Mouse (Mus musculus) limb, embryonic 11.5 days (tissue): ENCODE measurements around the gene Hk1. TPM values are rescaled to one million over a fixed set of nuclear protein-coding genes. Genes with fewer than 3 reads are reported as not detected.
A peak's percentile ranks its signal among the peaks of the same experiment; 100 is the strongest.

ENCODE experiments used
- ATAC-seq: fragments of 200-750 bp; cut with Nextera tagmentation; 2 replicates; pipeline ENCODE4 v1.8.0; 2017; ENCODE audit warnings: low read depth; ENCODE audit not compliant: insufficient number of reproducible peaks, low FRiP score, low TSS enrichment
- DNase-seq: peaks from one replicate; pipeline ENCODE4 v3.0.0-alpha.2; 2015; ENCODE audit warnings: low spot score
- H3K27ac ChIP-seq: fragments of 300-500 bp; sonication (generic); replicated peaks from 2 replicates; pipeline ENCODE4 v1.5.1; 2014; ENCODE audit warnings: low read depth, mild to moderate bottlenecking, low read length
- H3K27me3 ChIP-seq: fragments of 300-500 bp; sonication (generic); 2 replicates; pipeline ENCODE4 v1.6.1; 2014; ENCODE audit warnings: mild to moderate bottlenecking, low read length, mixed read lengths; ENCODE audit not compliant: control insufficient read depth, insufficient read depth
- H3K36me3 ChIP-seq: fragments of 300-500 bp; sonication (generic); 2 replicates; pipeline ENCODE4 v1.6.1; 2014; ENCODE audit warnings: mild to moderate bottlenecking, low read length, moderate library complexity, mixed read lengths; ENCODE audit not compliant: control insufficient read depth, insufficient read depth
- H3K4me1 ChIP-seq: fragments of 300-500 bp; sonication (generic); 2 replicates; pipeline ENCODE4 v1.6.1; 2014; ENCODE audit warnings: low read length, mixed read lengths; ENCODE audit not compliant: control insufficient read depth, insufficient read depth
- H3K4me2 ChIP-seq: fragments of 300-500 bp; sonication (generic); 2 replicates; pipeline ENCODE4 v1.6.1; 2014; ENCODE audit warnings: low read depth, mild to moderate bottlenecking, moderate library complexity; ENCODE audit not compliant: severe bottlenecking
- H3K4me3 ChIP-seq: fragments of 300-500 bp; sonication (generic); 2 replicates; pipeline ENCODE4 v1.5.1; 2014; ENCODE audit warnings: low read depth, low read length
- H3K9ac ChIP-seq: fragments of 300-500 bp; sonication (generic); 2 replicates; pipeline ENCODE4 v1.6.1; 2014; ENCODE audit warnings: mild to moderate bottlenecking, low read length
- H3K9me3 ChIP-seq: fragments of 300-500 bp; sonication (generic); 2 replicates; pipeline ENCODE4 v1.6.1; 2016; ENCODE audit warnings: low read length; ENCODE audit not compliant: control insufficient read depth
- WGBS: fragments of 180-500 bp; shearing (Covaris S2); extraction: QIAGEN DNeasy Blood & Tissue Kit; methylation state at CpG from one replicate; pipeline ENCODE4 v1.1.7; 2014; 5-methylcytosine and 5-hydroxymethylcytosine counted together
- polyA plus RNA-seq: library from polyadenylated mRNA; unstranded; fragments of >200 nt; fragmentation: Nextera tagmentation; extraction: Ambion mirVana; gene quantifications from 2 replicates; pipeline ENCODE4 v1.2.1, GENCODE M21; 2014

The Hk1 gene
- polyA plus RNA-seq, 1 experiment from 2014 or later = 22.4 TPM

GRCm38 (mm10) chr10:62412906-62413605 is 33.3 kb upstream of the Hk1 start:
- 14% methylated on average over 8 of the region's 8 CpGs for WGBS
- Histone ChIP-seq H3K9ac (no peak overlapping the region), H3K4me2 (no peak overlapping the region), H3K36me3 (no peaks in the 10 kb centered on the region), H3K4me1 (peaks cover 5% of the 10 kb centered on the region; the same call in 1 of the 2 replicates), H3K9me3 (no peaks in the 10 kb centered on the region), H3K4me3 (no peak overlapping the region), H3K27ac (no peak overlapping the region), H3K27me3 (no peaks in the 10 kb centered on the region)
- DNase-seq (no peak), ATAC-seq (no peak)

DNA sequence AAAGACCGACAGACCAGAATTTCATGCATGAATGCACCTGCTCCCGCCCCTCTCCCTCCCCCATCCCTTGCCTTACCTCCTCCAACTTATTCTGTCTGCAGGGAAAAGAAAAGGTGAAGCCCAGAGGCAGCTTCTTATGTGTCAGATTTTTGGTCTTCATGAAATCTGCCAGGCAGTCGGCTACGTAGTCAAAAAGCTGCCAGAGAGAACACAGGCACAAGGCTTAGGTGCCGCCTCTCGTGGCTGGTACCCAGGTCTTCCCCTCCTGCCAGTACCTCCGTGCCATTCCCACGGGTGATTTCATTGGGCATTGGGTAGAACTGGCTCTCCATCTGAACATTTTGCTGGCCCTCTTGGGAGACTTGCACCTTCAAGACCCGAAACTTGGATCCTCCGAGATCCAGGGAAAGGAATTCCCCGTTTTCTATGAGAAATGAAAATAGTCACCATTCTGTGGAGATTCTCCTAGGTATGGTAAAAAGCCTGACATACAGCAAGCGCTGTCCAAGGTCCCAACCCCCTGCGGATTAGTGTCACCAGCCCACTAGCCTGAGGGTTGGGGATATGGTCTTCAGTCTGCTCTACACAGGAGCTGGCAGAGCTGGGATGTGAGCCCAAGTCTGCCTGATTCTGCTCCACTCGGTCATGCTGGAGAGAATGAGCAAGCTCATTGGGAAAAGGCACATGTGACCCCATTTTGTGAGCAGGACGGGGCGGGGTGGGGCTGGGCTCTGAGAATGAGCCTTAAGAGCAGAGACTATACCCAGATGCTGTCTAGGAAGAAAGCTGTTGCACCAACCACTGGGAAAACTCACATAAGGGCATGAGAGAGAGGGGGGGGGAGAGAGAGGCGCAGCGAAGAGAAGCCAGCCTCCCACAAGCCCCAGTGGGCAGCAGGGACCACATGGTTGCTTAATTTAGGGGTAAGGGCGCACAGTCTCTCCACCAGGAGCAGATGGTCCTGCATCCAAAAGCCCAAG is 32.0 kb upstream of the Hk1 start:
- ATAC-seq = no peak
- WGBS = 73% methylated on average over 19 of the region's 19 CpGs
- Histone ChIP-seq H3K27ac (no peak overlapping the region), H3K27me3 (no peaks in the 10 kb centered on the region), H3K4me3 (no peak overlapping the region), H3K4me2 (no peak overlapping the region), H3K9me3 (no peaks in the 10 kb centered on the region), H3K4me1 (peaks cover 5% of the 10 kb centered on the region; the same call in 1 of the 2 replicates), H3K36me3 (no peaks in the 10 kb centered on the region), H3K9ac (no peak overlapping the region)
- DNase-seq = no peak

- ATAC-seq = no peak
Measured at GRCm38 (mm10) chr10:62410943-62411342, 31.2 kb upstream of the Hk1 start.

GRCm38 (mm10) chr10:62404901-62405300 is 25.2 kb upstream of the Hk1 start:
- Histone ChIP-seq H3K27me3 (no peaks in the 10 kb centered on the region), H3K4me3 (no peak overlapping the region), H3K9ac (no peak overlapping the region), H3K27ac (no peak overlapping the region), H3K36me3 (no peaks in the 10 kb centered on the region), H3K4me1 (no peaks in the 10 kb centered on the region), H3K9me3 (no peaks in the 10 kb centered on the region), H3K4me2 (peak overlapping the region; percentile 23; the same call in 1 of the 2 replicates)
- ATAC-seq (no peak), DNase-seq (peak; percentile 50)
- WGBS = 36% methylated on average over 14 of the region's 14 CpGs

More at GRCm38 (mm10) chr10:62410943-62411342, 31.2 kb upstream of the Hk1 start:
- 13% methylated on average over 5 of the region's 5 CpGs for WGBS
- no peak overlapping the region for H3K4me2 ChIP-seq
- peaks cover 5% of the 10 kb centered on the region; the same call in 1 of the 2 replicates for H3K4me1 ChIP-seq
- DNase-seq = peak; percentile 78
- no peaks in the 10 kb centered on the region for H3K36me3 ChIP-seq
- H3K4me3 ChIP-seq = no peak overlapping the region
- H3K9ac ChIP-seq = no peak overlapping the region
- no peaks in the 10 kb centered on the region for H3K27me3 ChIP-seq
- H3K9me3 ChIP-seq = no peaks in the 10 kb centered on the region
- H3K27ac ChIP-seq = no peak overlapping the region

DNA sequence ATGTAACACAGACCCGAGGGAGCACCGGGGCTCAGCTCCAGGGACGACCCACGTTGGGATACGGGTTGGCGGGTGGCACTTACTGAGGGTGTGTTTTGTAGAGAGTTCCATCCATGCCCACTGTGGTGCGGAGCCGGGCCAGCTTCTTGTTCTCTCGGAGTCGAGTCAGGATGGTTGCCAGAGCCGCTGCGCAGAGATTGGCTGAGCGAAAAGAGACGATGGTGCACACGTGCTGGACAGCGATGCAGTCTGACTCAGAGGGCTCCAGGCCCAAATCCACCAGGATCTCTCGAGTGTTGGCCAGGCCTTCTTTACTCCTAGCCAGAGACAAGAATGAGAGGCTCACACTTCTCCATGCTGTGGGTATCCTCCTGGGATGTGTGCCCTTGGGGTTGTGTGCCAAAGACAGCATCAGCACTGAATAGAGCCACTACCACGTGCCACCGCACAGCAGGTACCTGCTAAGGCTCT is 22.0 kb upstream of the Hk1 start:
- no peak overlapping the region for H3K4me2 ChIP-seq

GRCm38 (mm10) chr10:62383011-62383410 is 3.3 kb upstream of the Hk1 start:
- no peak for DNase-seq
- no peak overlapping the region for H3K9ac ChIP-seq
- no peak overlapping the region for H3K4me2 ChIP-seq
- no peaks in the 10 kb centered on the region for H3K27me3 ChIP-seq
- H3K27ac ChIP-seq = no peak overlapping the region
- no peaks in the 10 kb centered on the region for H3K36me3 ChIP-seq
- 82% methylated on average over 3 of the region's 3 CpGs for WGBS
- no peak overlapping the region for H3K4me3 ChIP-seq
- H3K9me3 ChIP-seq = no peaks in the 10 kb centered on the region
- H3K4me1 ChIP-seq = no peaks in the 10 kb centered on the region
- ATAC-seq = no peak

More for the DNA sequence above, 22.0 kb upstream of the Hk1 start:
- WGBS = 87% methylated on average over 19 of the region's 19 CpGs
- Histone ChIP-seq H3K4me3 (no peak overlapping the region), H3K27ac (no peak overlapping the region), H3K27me3 (no peaks in the 10 kb centered on the region), H3K9ac (no peak overlapping the region), H3K9me3 (no peaks in the 10 kb centered on the region), H3K36me3 (no peaks in the 10 kb centered on the region), H3K4me1 (no peaks in the 10 kb centered on the region)
- DNase-seq = no peak
- no peak for ATAC-seq

DNA sequence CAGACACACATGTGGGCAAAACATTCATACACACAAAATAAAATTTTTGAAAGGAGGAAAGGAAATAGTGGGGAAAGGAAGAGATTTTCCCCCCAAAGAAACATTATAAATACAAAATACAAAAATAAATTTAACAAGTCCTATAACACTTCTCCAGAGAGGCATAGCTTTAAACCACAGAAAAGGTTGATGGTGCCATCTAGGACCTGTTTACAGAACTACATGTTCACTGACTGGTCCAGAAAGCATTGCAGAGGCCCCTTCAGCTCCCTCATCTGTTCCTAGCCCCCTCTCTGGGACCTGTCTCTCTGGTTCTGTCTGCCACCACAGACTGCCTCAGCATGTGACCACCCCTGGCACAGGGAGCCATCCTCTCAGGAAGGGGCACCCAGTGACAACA is 1.2 kb upstream of the Hk1 start:
- Histone ChIP-seq H3K4me3 (no peak overlapping the region), H3K9me3 (no peaks in the 10 kb centered on the region), H3K27ac (no peak overlapping the region), H3K36me3 (no peaks in the 10 kb centered on the region), H3K4me2 (no peak overlapping the region), H3K4me1 (no peaks in the 10 kb centered on the region), H3K9ac (no peak overlapping the region), H3K27me3 (no peaks in the 10 kb centered on the region)
- ATAC-seq (no peak), DNase-seq (no peak)

- Histone ChIP-seq H3K36me3 (no peaks in the 10 kb centered on the region), H3K4me3 (no peak overlapping the region), H3K4me2 (no peak overlapping the region), H3K9me3 (no peaks in the 10 kb centered on the region), H3K27me3 (no peaks in the 10 kb centered on the region), H3K27ac (no peak overlapping the region), H3K9ac (no peak overlapping the region), H3K4me1 (no peaks in the 10 kb centered on the region)
- ATAC-seq = no peak
- WGBS = 85% methylated on average over 7 of the region's 7 CpGs
- no peak for DNase-seq
Measured at GRCm38 (mm10) chr10:62358827-62359226, 20.9 kb downstream of the Hk1 start.
